Mouse (Mus musculus) liver, embryonic 16.5 days (tissue): ENCODE results near the gene Actr6. TPM values are rescaled to one million over a fixed set of nuclear protein-coding genes. Genes with fewer than 3 reads are reported as not detected.
A peak's percentile ranks its signal among the peaks of the same experiment; 100 is the strongest.

Source experiments
- ATAC-seq: fragments of 200-750 bp; cut with Nextera tagmentation; 2 replicates; pipeline ENCODE4 v1.8.0; 2017; ENCODE audit warnings: low read depth, mild to moderate bottlenecking, moderate number of reproducible peaks, moderate library complexity
- H3K27ac ChIP-seq: fragments of 300-500 bp; sonication (generic); 2 replicates; pipeline ENCODE4 v1.5.1; 2014; ENCODE audit warnings: mild to moderate bottlenecking, low read length
- H3K27me3 ChIP-seq: fragments of 300-500 bp; sonication (generic); 2 replicates; pipeline ENCODE4 v1.6.1; 2014; ENCODE audit warnings: low read depth, low read length, mixed read lengths; ENCODE audit not compliant: control insufficient read depth, insufficient read depth
- H3K36me3 ChIP-seq: fragments of 300-500 bp; sonication (generic); 2 replicates; pipeline ENCODE4 v1.6.1; 2014; ENCODE audit warnings: mild to moderate bottlenecking; ENCODE audit not compliant: control insufficient read depth, insufficient read depth
- H3K4me1 ChIP-seq: fragments of 300-500 bp; sonication (generic); 2 replicates; pipeline ENCODE4 v1.6.1; 2014; ENCODE audit warnings: low read depth, low read length, mixed read lengths; ENCODE audit not compliant: control insufficient read depth
- H3K4me2 ChIP-seq: fragments of 300-500 bp; sonication (generic); 2 replicates; pipeline ENCODE4 v1.6.1; 2014; ENCODE audit warnings: low read depth, low read length, mixed read lengths
- H3K4me3 ChIP-seq: fragments of 300-500 bp; sonication (generic); 2 replicates; pipeline ENCODE4 v1.5.1; 2014; ENCODE audit warnings: low read depth, mild to moderate bottlenecking, low read length
- H3K9ac ChIP-seq: fragments of 300-500 bp; sonication (generic); 2 replicates; pipeline ENCODE4 v1.6.1; 2014; ENCODE audit warnings: low read depth, low read length
- H3K9me3 ChIP-seq: fragments of 300-500 bp; sonication (generic); replicated peaks from 2 replicates; pipeline ENCODE4 v1.6.1; 2016; ENCODE audit warnings: low read length; ENCODE audit not compliant: control insufficient read depth
- WGBS: fragments of 180-500 bp; shearing (Covaris S2); extraction: QIAGEN DNeasy Blood & Tissue Kit; methylation state at CpG from one replicate; pipeline ENCODE4 v1.1.7; 2014; ENCODE audit not compliant: insufficient replicate concordance; 5-methylcytosine and 5-hydroxymethylcytosine counted together
- polyA plus RNA-seq: library from polyadenylated mRNA; unstranded; fragments of >200 nt; fragmentation: Nextera tagmentation; extraction: Ambion mirVana; gene quantifications from 2 replicates; pipeline ENCODE4 v1.2.1, GENCODE M21; 2015

The Actr6 gene
- polyA plus RNA-seq, result 12.0 and 14.3 TPM in 2 replicates

- peaks cover under 1% of the 10 kb centered on the region for H3K36me3 ChIP-seq
- H3K9me3 ChIP-seq, result no peaks in the 10 kb centered on the region
- peaks cover 18% of the 10 kb centered on the region for H3K4me1 ChIP-seq
- WGBS, result under 1% methylated on average over 49 of the region's 49 CpGs
- no peaks in the 10 kb centered on the region for H3K27me3 ChIP-seq
- H3K4me2 ChIP-seq, result peak within 1 kb of the TSS; percentile 88
- peak within 1 kb of the TSS; percentile 53 for H3K27ac ChIP-seq
- peak within 1 kb of the TSS; percentile 87 for H3K4me3 ChIP-seq
- ATAC-seq, result peak; percentile 98
- H3K9ac ChIP-seq, result peak within 1 kb of the TSS; percentile 79
Measured at GRCm38 (mm10) chr10:89732001-89732794, at the start of gene Actr6. Gene Actr6, minus strand, starts transcription at chr10:89732295.

GRCm38 (mm10) chr10:89776029-89776428 lies 43.9 kb upstream of the Actr6 start:
- Histone ChIP-seq H3K27ac (no peak overlapping the region), H3K4me2 (no peak overlapping the region), H3K36me3 (no peaks in the 10 kb centered on the region; the same call in 1 of the 2 replicates), H3K27me3 (no peaks in the 10 kb centered on the region), H3K4me3 (no peak overlapping the region), H3K9me3 (no peaks in the 10 kb centered on the region), H3K9ac (no peak overlapping the region), H3K4me1 (0 out of 2 replicates have a peak, but pooled peaks cover 2% of the 10 kb centered on the region)
- ATAC-seq, result no peak
- WGBS, result 76% methylated on average over 6 of the region's 6 CpGs

GRCm38 (mm10) chr10:89771894-89772293 lies 39.8 kb upstream of the Actr6 start:
- Histone ChIP-seq H3K9me3 (no peaks in the 10 kb centered on the region), H3K4me3 (no peak overlapping the region), H3K27me3 (no peaks in the 10 kb centered on the region), H3K4me1 (peaks cover 5% of the 10 kb centered on the region; the same call in 1 of the 2 replicates), H3K36me3 (no peaks in the 10 kb centered on the region), H3K9ac (no peak overlapping the region), H3K27ac (no peak overlapping the region), H3K4me2 (no peak overlapping the region)
- 34% methylated on average over 2 of the region's 2 CpGs for WGBS
- ATAC-seq, result no peak

GRCm38 (mm10) chr10:89769096-89769495 lies 37.0 kb upstream of the Actr6 start:
- H3K36me3 ChIP-seq, result no peaks in the 10 kb centered on the region
- H3K4me1 ChIP-seq, result peaks cover 12% of the 10 kb centered on the region
- no peak for ATAC-seq
- H3K27me3 ChIP-seq, result no peaks in the 10 kb centered on the region
- no peaks in the 10 kb centered on the region for H3K9me3 ChIP-seq
- WGBS, result 52% methylated on average over 4 of the region's 4 CpGs
- peak overlapping the region; percentile 3; the same call in 1 of the 2 replicates for H3K4me2 ChIP-seq
- H3K4me3 ChIP-seq, result no peak overlapping the region
- no peak overlapping the region for H3K9ac ChIP-seq
- H3K27ac ChIP-seq, result no peak overlapping the region

- no peak overlapping the region for H3K9ac ChIP-seq
- WGBS, result 42% methylated on average over 7 of the region's 7 CpGs
- no peak overlapping the region for H3K4me3 ChIP-seq
- peak overlapping the region; percentile 3; the same call in 1 of the 2 replicates for H3K4me2 ChIP-seq
- no peaks in the 10 kb centered on the region for H3K36me3 ChIP-seq
- H3K27me3 ChIP-seq, result no peaks in the 10 kb centered on the region
- H3K4me1 ChIP-seq, result peaks cover 12% of the 10 kb centered on the region
- H3K9me3 ChIP-seq, result no peaks in the 10 kb centered on the region
- H3K27ac ChIP-seq, result no peak overlapping the region
- ATAC-seq, result peak; percentile 33; the same call in 1 of the 2 replicates
Measured at GRCm38 (mm10) chr10:89768352-89769020, 36.4 kb upstream of the Actr6 start.

GRCm38 (mm10) chr10:89765790-89766714 lies 34.0 kb upstream of the Actr6 start:
- Histone ChIP-seq H3K27me3 (no peaks in the 10 kb centered on the region), H3K9ac (no peak overlapping the region), H3K27ac (no peak overlapping the region), H3K4me2 (no peak overlapping the region), H3K9me3 (no peaks in the 10 kb centered on the region), H3K36me3 (no peaks in the 10 kb centered on the region), H3K4me3 (no peak overlapping the region), H3K4me1 (peaks cover 10% of the 10 kb centered on the region)
- WGBS, result 56% methylated on average over 11 of the region's 11 CpGs
- no peak for ATAC-seq

GRCm38 (mm10) chr10:89764457-89765121 lies 32.5 kb upstream of the Actr6 start:
- Histone ChIP-seq H3K4me3 (no peak overlapping the region), H3K27me3 (no peaks in the 10 kb centered on the region), H3K9ac (no peak overlapping the region), H3K27ac (no peak overlapping the region), H3K4me1 (peaks cover 10% of the 10 kb centered on the region), H3K4me2 (no peak overlapping the region), H3K36me3 (no peaks in the 10 kb centered on the region; the same call in 1 of the 2 replicates), H3K9me3 (no peaks in the 10 kb centered on the region)
- WGBS, result 25% methylated on average over 9 of the region's 9 CpGs
- no peak for ATAC-seq

- H3K4me3 ChIP-seq, result no peak overlapping the region
- peaks cover 8% of the 10 kb centered on the region for H3K4me1 ChIP-seq
- H3K27ac ChIP-seq, result no peak overlapping the region
- H3K27me3 ChIP-seq, result no peaks in the 10 kb centered on the region
- no peak overlapping the region for H3K9ac ChIP-seq
- no peaks in the 10 kb centered on the region; the same call in 1 of the 2 replicates for H3K36me3 ChIP-seq
- 72% methylated on average over 5 of the region's 5 CpGs for WGBS
- H3K4me2 ChIP-seq, result no peak overlapping the region
- no peak for ATAC-seq
- H3K9me3 ChIP-seq, result no peaks in the 10 kb centered on the region
Measured at GRCm38 (mm10) chr10:89760772-89761171, 28.7 kb upstream of the Actr6 start.
